Mouse (Mus musculus) heart, postnatal 0 days (tissue): ENCODE data around the gene Cacna2d4.

Source experiments
- CTCF ChIP-seq: IDR thresholded peaks from 2 replicates; pipeline ENCODE4 v1.5.1; 2016; ENCODE audit warnings: antibody characterized with exemption, control low read depth, low read depth
- EP300 ChIP-seq: IDR thresholded peaks from 2 replicates; pipeline ENCODE4 v1.6.1; 2016; ENCODE audit warnings: antibody characterized with exemption, low read depth

GRCm38 (mm10) chr6:119392836-119393235 is 156.5 kb downstream of the Cacna2d4 start:
- TF ChIP-seq CTCF (no peak), EP300 (no peak)
